Mouse (Mus musculus): ENCODE results near the gene Rasgrf1. TPM values are rescaled to one million over a fixed set of nuclear protein-coding genes. Genes with fewer than 3 reads are reported as not detected.

The Rasgrf1 gene
- polyA plus RNA-seq, 1 experiment from 2014 or later, result 0.24 TPM

DNA sequence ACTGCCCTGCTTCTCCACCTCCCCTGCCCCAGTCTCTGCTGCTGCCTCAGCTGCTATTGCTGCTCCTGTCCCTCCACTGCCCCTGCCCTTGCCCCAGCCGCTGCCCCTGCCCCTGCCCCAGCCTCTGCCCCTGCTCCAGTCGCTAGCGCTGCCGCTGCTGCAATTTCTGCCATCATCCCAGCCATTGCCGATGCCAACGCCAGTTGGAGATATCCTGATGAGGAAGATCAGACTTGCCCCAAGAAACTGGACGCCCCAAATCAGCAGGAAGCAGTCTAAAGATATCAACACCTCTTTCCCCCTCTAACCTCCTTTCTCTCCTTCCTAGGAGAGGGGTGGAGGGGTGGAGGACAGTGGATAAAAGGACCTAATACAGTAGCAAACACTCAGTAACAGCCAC, 28.2 kb upstream of the Rasgrf1 start:
- Histone ChIP-seq H3K4me3 (no peak overlapping the region), H3K27me3 (replicated peaks; ENCODE audit: low read depth, poor library complexity, severe bottlenecking) (peaks cover 94% of the 10 kb centered on the region), H3K36me3 (replicated peaks) (no peaks in the 10 kb centered on the region), H3K9me3 (peaks cover 24% of the 10 kb centered on the region), H3K4me1 (peaks cover 4% of the 10 kb centered on the region; the same call in 1 of the 2 replicates), H3K27ac (replicated peaks) (no peak overlapping the region)
- no peak for DNase-seq (ENCODE audit: low spot score)
- 43% methylated on average over 7 of the region's 7 CpGs for WGBS

DNA sequence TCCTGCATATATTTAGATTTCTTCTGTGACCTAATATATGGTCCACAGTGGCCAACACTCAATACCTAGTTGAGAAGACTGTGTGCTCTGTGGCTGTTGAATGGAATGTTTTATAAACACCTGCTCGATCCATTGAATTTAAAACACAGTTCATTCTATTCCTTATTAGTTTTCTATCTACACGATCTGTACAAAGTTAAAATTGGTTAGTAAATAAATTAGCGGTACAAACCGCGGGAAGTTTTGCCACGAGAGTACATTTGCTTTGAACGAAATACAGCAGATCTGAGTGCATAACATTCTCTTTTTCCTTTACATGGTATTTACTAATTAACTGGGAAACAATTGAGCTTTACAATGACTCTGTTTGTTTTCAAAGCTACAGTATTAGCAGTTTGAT, 27.1 kb upstream of the Rasgrf1 start:
- H3K27me3 ChIP-seq (replicated peaks; ENCODE audit: low read depth, poor library complexity, severe bottlenecking), result peaks cover 93% of the 10 kb centered on the region
- no peak overlapping the region for H3K27ac ChIP-seq (replicated peaks)
- H3K9me3 ChIP-seq, result peaks cover 24% of the 10 kb centered on the region
- WGBS, result 44% methylated on average over 7 of the region's 7 CpGs
- no peaks in the 10 kb centered on the region for H3K36me3 ChIP-seq (replicated peaks)
- no peak overlapping the region for H3K4me3 ChIP-seq
- peaks cover 4% of the 10 kb centered on the region; the same call in 1 of the 2 replicates for H3K4me1 ChIP-seq
- no peak for DNase-seq (ENCODE audit: low spot score)

DNA sequence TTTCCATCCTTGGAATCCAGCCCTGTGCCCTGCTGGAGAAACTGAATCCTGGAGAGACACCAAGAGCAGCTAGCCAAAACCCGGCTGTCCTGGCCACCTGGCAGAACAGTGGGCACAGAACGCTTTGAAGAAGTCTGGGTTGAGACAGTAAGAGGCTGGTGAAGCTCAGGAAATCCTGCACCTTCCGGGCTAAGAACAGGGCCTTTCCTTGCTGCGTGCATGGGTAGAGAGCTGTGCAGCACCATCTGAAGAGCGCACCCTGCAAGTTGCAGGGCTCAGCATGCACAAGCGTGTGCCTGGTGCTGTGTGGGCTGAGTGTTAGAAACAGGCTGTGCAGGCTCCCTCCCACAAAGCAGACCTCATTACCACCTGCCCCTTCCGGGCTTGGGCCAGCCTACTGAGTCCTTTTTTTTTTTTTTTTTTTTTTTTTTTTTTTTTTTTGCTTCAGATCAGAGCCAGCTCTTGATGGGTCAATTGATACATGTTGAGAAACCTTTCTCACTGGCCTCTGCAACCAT, 23.9 kb upstream of the Rasgrf1 start:
- Histone ChIP-seq H3K36me3 (replicated peaks) (no peaks in the 10 kb centered on the region), H3K4me3 (no peak overlapping the region), H3K27me3 (replicated peaks; ENCODE audit: low read depth, poor library complexity, severe bottlenecking) (peaks cover 61% of the 10 kb centered on the region), H3K27ac (replicated peaks) (no peak overlapping the region), H3K9me3 (peaks cover 5% of the 10 kb centered on the region; the same call in 1 of the 2 replicates), H3K4me1 (no peaks in the 10 kb centered on the region)
- no peak for DNase-seq (ENCODE audit: low spot score)
- 35% methylated on average over 7 of the region's 7 CpGs for WGBS

DNA sequence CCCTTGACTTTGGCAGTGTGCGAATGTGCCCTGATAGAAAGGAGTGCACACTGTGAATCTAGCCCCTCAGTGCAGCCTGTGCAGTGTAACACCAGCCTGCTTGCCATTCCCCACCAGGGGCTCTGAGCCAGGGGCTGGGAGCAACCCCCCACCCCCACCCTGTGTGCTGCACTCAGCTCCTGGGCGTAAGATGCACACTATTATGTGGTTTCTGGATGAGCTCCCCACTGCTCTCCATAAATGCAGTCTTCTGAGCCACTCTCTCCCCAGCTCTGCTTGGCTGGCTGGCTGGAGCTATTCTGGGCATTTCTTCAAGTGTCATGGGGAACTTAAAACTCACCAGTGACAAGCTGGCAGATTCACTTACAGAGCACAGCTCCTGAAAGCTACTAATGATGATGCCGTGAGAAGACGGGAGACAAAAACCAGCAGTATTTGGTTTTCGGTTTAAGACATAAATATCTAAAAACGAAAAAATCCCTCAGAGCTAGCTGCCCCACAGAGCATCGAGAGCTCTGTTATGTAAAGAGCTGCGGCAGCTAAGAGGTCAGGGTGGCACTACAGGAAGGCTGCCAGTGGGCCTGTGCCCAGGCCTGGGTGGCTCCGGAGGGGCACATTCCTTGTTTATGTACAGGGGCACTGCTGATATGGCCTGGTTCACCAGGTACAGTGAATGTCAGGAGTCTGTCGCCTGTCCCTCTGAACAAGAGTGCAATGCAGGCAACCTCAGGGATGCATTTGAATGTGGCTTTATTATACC, 18.0 kb upstream of the Rasgrf1 start:
- no peak for DNase-seq (ENCODE audit: low spot score)
- no peaks in the 10 kb centered on the region for H3K9me3 ChIP-seq
- 78% methylated on average over 10 of the region's 10 CpGs for WGBS
- no peak overlapping the region for H3K4me3 ChIP-seq
- H3K27me3 ChIP-seq (replicated peaks; ENCODE audit: low read depth, poor library complexity, severe bottlenecking), result peaks cover 8% of the 10 kb centered on the region
- no peak overlapping the region for H3K27ac ChIP-seq (replicated peaks)
- no peaks in the 10 kb centered on the region for H3K36me3 ChIP-seq (replicated peaks)
- H3K4me1 ChIP-seq, result no peaks in the 10 kb centered on the region

DNA sequence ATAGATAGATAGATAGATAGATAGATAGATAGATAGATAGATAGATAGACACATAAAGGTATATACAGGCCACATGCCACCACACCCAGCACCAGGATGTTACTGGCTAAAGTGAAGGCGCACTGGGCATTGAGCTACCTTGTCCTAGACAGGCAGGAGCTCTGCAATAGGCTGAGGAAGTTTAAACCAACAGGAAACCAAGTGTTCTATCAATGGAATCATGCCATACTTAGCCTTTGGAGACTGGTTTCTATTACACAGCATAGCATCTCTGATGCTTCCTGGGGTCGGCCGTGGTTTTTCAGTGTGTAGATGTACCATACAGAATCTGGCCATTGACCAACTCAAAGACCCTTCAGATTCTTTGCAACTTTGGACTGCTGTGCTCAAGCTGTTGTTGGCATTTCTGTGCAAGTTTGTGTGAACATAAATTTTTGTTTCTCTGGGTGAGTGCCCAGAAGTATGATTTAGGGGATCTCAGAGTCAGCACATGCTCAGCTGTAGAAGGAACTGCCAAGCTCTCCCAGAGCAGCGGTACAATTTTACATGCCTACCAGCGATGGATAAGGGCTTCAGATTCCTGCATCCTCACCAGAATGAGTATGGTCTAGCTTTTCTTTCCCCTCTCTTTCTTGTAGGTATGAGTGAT, 17.0 kb upstream of the Rasgrf1 start:
- DNase-seq (ENCODE audit: low spot score), result no peak
- 92% methylated on average over 5 of the region's 5 CpGs for WGBS

GRCm38 (mm10) chr9:89900111-89900824, 9.4 kb upstream of the Rasgrf1 start:
- no peaks in the 10 kb centered on the region for H3K9me3 ChIP-seq
- H3K27me3 ChIP-seq (replicated peaks; ENCODE audit: low read depth, poor library complexity, severe bottlenecking), result peaks cover 27% of the 10 kb centered on the region
- H3K4me3 ChIP-seq, result no peak overlapping the region
- WGBS, result 28% methylated on average over 14 of the region's 14 CpGs
- DNase-seq (ENCODE audit: low spot score), result no peak
- H3K36me3 ChIP-seq (replicated peaks), result no peaks in the 10 kb centered on the region
- no peak overlapping the region for H3K27ac ChIP-seq (replicated peaks)
- H3K4me1 ChIP-seq, result no peaks in the 10 kb centered on the region

More for the DNA sequence above, 17.0 kb upstream of the Rasgrf1 start:
- Histone ChIP-seq H3K36me3 (replicated peaks) (no peaks in the 10 kb centered on the region), H3K4me3 (no peak overlapping the region), H3K4me1 (no peaks in the 10 kb centered on the region), H3K27me3 (replicated peaks; ENCODE audit: low read depth, poor library complexity, severe bottlenecking) (no peaks in the 10 kb centered on the region), H3K27ac (replicated peaks) (no peak overlapping the region), H3K9me3 (no peaks in the 10 kb centered on the region)

DNA sequence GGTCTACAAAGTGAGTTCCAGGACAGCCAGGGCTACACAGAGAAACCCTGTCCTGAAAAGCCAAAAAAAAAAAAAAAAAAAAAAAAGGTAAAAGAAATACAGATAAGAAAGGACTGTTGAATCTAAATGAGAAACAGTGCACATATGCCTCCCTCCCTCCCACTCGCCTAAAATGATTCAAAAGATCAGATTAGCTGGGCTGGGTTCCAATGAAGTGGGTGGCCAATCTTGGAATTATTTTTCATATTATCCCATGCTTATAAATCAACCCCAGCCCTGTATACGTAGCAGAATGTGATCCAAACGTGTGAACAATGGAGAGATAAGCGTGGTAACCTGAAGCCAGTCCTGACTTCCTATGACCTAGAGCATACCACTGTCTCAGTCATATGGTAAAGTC, 8.5 kb upstream of the Rasgrf1 start:
- H3K27me3 ChIP-seq (replicated peaks; ENCODE audit: low read depth, poor library complexity, severe bottlenecking), result peaks cover 36% of the 10 kb centered on the region
- no peaks in the 10 kb centered on the region for H3K9me3 ChIP-seq
- DNase-seq (ENCODE audit: low spot score), result no peak
- 80% methylated on average over 4 of the region's 4 CpGs for WGBS
- no peak overlapping the region for H3K4me3 ChIP-seq
- H3K4me1 ChIP-seq, result no peaks in the 10 kb centered on the region
- no peaks in the 10 kb centered on the region for H3K36me3 ChIP-seq (replicated peaks)
- no peak overlapping the region for H3K27ac ChIP-seq (replicated peaks)

- Histone ChIP-seq H3K4me3 (no peak overlapping the region), H3K4me1 (no peaks in the 10 kb centered on the region), H3K27ac (replicated peaks) (no peak overlapping the region), H3K9me3 (no peaks in the 10 kb centered on the region), H3K27me3 (replicated peaks; ENCODE audit: low read depth, poor library complexity, severe bottlenecking) (peaks cover 53% of the 10 kb centered on the region), H3K36me3 (replicated peaks) (no peaks in the 10 kb centered on the region)
- no peak for DNase-seq (ENCODE audit: low spot score)
- WGBS, result 79% methylated on average over 2 of the region's 2 CpGs
Observed at GRCm38 (mm10) chr9:89902813-89903212, 6.9 kb upstream of the Rasgrf1 start.

GRCm38 (mm10) chr9:89906645-89907044, 3.1 kb upstream of the Rasgrf1 start:
- H3K27ac ChIP-seq (replicated peaks), result no peak overlapping the region
- H3K27me3 ChIP-seq (replicated peaks; ENCODE audit: low read depth, poor library complexity, severe bottlenecking), result peaks cover 71% of the 10 kb centered on the region
- H3K9me3 ChIP-seq, result no peaks in the 10 kb centered on the region
- no peak for DNase-seq (ENCODE audit: low spot score)
- no peak overlapping the region for H3K4me3 ChIP-seq
- no peaks in the 10 kb centered on the region for H3K36me3 ChIP-seq (replicated peaks)
- peaks cover 29% of the 10 kb centered on the region for H3K4me1 ChIP-seq

- H3K4me3 ChIP-seq, result no peak overlapping the region
- no peak overlapping the region for H3K27ac ChIP-seq (replicated peaks)
- peaks cover 82% of the 10 kb centered on the region for H3K27me3 ChIP-seq (replicated peaks; ENCODE audit: low read depth, poor library complexity, severe bottlenecking)
- DNase-seq (ENCODE audit: low spot score), result no peak
- no peaks in the 10 kb centered on the region for H3K36me3 ChIP-seq (replicated peaks)
- H3K9me3 ChIP-seq, result no peaks in the 10 kb centered on the region
- peaks cover 29% of the 10 kb centered on the region for H3K4me1 ChIP-seq
Observed at GRCm38 (mm10) chr9:89907941-89908340, 1.8 kb upstream of the Rasgrf1 start.

GRCm38 (mm10) chr9:89908601-89909000, 1.1 kb upstream of the Rasgrf1 start:
- Histone ChIP-seq H3K27me3 (replicated peaks; ENCODE audit: low read depth, poor library complexity, severe bottlenecking) (peaks cover 88% of the 10 kb centered on the region), H3K9me3 (no peaks in the 10 kb centered on the region), H3K27ac (replicated peaks) (no peak overlapping the region), H3K4me3 (peak overlapping the region; percentile 63), H3K4me1 (peaks cover 29% of the 10 kb centered on the region), H3K36me3 (replicated peaks) (no peaks in the 10 kb centered on the region)
- under 1% methylated on average over 33 of the region's 33 CpGs for WGBS
- peak; percentile 55 for DNase-seq (ENCODE audit: low spot score)

- under 1% methylated on average over 26 of the region's 26 CpGs for WGBS
- Histone ChIP-seq H3K36me3 (replicated peaks) (no peaks in the 10 kb centered on the region), H3K9me3 (no peaks in the 10 kb centered on the region), H3K4me3 (peak overlapping the region; percentile 63), H3K27ac (replicated peaks) (no peak overlapping the region), H3K4me1 (peaks cover 29% of the 10 kb centered on the region), H3K27me3 (replicated peaks; ENCODE audit: low read depth, poor library complexity, severe bottlenecking) (peaks cover 100% of the 10 kb centered on the region)
- DNase-seq (ENCODE audit: low spot score), result no peak
Observed at GRCm38 (mm10) chr9:89910011-89910400, 298 bp downstream of the Rasgrf1 start.
